Mouse (Mus musculus) embryo, embryonic 11 days (tissue): ENCODE data around the gene Ccdc162.

Experiments used
- DNase-seq: peaks from one replicate; pipeline ENCODE4 v3.0.0-alpha.2; 2015

Gene Ccdc162

GRCm38 (mm10) chr10:41716029-41716897 lies at the start of gene Ccdc162:
Gene Ccdc162 (minus strand): TSS chr10:41716634.
- DNase-seq, result peak; percentile 32

DNA sequence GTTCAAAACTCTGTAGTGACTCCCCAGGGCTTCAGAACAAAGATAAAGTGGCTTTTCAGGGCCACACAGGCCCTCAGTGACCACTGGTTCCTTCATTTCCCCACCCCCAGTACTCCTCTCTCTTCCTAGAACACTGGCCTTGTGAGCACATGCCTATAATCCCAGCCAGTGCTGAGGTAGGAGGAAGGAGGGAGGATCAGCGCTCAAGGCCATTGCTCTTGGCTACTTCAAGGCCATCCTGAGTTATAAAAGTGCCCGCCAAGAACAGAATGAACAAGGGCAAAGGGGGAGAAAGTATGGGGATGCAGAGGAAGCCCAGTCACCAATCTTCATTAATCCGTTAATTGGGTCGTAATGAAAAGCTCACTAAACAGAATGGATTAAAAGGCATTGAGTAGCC lies 49.2 kb upstream of the Ccdc162 start:
- DNase-seq, result no peak

DNA sequence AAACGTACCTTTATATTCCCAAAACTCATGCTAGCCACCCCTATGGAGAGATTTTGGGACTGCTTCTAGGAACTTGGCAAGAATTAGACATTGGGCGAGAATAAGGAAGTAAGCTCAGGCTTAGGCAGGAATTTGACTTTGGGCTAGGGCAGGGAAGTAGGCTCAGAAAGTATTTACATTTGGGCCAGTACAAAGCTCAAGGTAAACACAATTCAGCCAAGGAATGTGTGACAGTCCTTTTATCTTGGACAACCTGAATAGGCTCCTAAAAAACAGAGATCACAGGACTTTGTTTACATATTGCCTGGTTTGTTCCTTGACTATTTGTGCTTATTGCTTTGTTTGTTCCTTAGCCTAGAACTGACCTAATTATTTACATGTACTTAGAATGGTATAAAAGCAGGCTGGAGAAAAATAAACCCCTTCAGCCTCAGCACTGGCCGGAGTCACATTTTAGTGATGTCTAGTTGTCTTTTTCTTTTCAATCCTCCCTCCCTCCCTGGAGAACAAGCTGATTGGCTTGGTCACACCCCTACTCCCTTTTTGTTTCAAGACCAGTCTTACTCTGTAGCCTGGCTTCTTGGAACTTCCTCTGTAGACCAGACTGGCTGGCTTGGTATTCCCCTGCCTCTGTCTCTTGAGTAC lies 47.4 kb upstream of the Ccdc162 start:
- DNase-seq, result no peak

DNA sequence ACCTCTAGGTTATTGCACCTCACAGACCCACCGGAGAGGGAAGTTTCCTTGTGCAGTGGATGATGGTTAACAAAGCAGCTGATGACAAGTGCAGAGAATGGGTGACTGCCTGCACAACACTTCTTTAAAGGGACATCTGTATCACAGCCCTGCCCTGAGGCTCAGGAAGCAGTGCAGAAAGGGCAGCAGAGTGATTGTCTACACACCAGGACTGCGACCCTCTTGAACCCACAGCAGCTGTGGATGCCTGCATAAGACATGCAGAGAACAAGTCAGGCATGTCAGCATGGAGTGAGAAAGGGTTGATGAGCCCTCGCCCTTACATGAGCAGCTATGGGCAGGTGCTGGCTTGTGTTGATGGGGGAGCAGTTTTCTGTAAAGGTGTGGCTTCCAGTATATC lies 44.4 kb upstream of the Ccdc162 start:
- no peak for DNase-seq

GRCm38 (mm10) chr10:41758041-41758440 lies 41.6 kb upstream of the Ccdc162 start:
- no peak for DNase-seq

DNA sequence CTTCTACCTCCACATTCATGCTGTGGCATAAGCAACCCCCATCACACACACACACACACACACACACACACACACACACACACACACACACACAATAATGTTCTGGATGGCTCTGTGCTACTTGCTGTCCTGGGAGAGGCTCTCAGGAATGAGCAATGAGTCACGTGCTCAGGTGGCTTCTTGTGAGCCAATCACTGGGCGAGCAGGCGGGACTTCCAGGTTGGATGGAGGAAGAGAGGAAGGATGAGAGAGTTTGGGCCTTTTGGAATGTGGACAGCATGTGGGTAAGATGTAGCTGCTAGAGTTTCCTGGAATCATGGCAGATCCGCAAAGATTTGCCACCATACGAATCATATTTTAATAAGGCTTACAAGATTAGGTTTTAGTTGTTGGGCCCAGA lies 40.8 kb upstream of the Ccdc162 start:
- DNase-seq, result no peak

- DNase-seq, result no peak
Measured at GRCm38 (mm10) chr10:41751867-41752480, 35.5 kb upstream of the Ccdc162 start.

GRCm38 (mm10) chr10:41749306-41749705 lies 32.9 kb upstream of the Ccdc162 start:
- no peak for DNase-seq

DNA sequence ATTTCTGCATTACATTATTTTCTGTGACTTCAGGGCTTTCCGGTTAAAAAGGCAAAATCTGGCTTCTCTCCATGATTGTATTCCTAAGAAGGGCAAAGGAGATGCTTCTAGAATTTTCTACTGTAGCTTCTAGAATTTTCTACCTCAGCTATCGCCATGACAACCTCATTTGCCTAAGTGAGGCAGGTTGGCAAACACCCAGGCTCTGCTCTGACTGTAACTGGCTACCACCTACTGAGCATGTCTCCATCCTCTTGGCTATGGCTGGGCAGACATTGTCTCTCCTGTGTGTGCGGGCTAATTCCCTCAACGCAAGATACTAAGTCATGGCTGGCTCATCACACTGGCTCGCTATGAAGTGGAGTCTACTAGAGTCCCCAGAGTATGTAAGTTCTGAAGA lies 30.1 kb upstream of the Ccdc162 start:
- no peak for DNase-seq

DNA sequence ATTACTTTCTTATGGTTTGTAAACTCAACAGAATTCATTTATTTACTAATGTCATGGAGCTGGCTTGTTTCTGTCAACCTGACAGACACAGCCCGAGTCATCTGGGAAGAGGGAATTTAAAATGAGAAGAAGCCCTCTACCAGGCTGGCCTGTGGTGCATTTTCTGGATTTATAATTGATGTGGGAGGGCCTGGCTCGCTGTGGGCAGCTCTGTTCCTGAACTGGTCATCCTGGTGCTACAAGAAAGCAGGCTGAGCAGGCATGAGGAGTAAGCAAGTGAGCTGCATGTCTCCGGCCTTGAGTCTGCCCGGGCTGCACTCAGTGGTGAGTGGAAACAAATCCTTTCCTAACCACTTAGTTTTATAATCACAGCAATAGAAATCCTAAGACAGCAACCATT lies 27.6 kb upstream of the Ccdc162 start:
- no peak for DNase-seq

- DNase-seq, result no peak
Measured at GRCm38 (mm10) chr10:41740221-41740620, 23.8 kb upstream of the Ccdc162 start.

- no peak for DNase-seq
Measured at GRCm38 (mm10) chr10:41737245-41737644, 20.8 kb upstream of the Ccdc162 start.

DNA sequence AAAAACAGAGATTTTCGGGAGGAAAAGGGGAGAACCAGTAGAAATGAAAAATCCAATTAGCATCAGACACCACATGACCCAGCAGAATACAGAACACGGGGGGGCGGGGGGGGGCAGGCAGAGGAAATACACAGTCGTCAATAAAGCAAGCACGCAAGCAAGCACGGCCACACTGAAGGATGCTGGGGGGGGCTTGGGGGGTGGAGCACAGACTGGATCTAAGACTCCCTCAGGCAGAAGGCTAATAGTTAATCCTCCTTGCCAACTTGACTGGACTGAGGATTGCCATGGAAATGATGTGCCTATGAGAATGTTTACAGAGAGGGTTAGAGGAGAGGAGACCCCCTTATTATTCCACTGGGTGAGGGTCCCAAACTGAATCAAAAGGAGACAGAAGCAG lies 19.0 kb upstream of the Ccdc162 start:
- DNase-seq, result no peak

DNA sequence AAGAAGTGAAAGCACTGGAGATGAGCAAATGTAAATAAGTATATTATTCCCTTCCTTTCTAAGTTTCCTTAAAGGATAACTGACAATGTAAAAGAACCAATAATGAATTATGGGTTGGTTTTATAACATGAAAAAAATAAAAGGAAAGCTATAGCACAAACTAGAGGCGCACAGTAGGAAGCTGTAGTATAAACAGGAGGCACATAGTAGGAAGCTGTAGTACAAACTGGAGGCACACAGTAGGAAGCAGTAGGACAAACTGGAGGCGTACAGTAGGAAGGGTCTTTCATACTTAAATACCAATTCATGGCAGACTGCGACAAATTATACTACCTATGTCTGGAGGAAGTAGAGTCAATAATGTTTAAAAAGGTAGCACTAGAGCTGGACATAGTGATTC lies 16.8 kb upstream of the Ccdc162 start:
- no peak for DNase-seq

DNA sequence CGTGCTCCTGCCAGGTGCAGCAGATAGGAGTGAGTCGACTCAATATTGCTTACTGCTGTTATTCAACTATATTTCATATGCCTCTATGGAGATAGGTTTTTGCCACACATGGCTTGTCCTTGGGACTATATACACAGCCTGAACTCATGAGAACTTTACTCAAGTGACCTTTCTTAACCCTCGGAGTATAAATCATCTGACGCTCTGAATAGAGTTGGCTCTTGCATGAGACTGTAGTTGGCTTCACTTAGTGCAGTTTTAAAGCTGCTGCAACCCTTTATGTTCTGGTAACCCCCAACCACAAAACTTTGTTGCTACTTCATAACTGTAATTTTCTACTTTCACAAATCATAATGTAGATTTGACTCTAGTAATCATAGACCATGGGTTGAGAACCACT lies 15.5 kb upstream of the Ccdc162 start:
- DNase-seq, result no peak

GRCm38 (mm10) chr10:41730746-41731145 lies 14.3 kb upstream of the Ccdc162 start:
- no peak for DNase-seq

DNA sequence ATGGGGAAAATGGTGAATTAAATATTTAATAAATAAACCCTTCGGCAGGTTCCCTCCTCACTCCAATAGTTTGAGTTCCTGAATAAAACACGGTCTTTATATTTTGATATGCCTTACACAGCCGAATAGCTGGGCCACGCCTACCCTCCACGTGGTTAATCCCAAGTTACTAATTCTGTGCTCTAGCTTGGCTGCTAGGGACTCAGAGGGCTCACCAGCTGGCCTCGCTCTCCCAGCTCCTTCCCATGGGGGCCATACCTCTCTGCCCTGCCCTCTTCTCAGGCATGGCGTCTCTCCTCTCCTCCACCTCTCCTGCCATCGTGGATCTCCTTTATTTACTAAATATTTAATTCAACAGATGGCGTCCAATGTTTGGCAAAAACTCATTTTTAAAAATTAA lies 9.8 kb upstream of the Ccdc162 start:
- DNase-seq, result no peak

DNA sequence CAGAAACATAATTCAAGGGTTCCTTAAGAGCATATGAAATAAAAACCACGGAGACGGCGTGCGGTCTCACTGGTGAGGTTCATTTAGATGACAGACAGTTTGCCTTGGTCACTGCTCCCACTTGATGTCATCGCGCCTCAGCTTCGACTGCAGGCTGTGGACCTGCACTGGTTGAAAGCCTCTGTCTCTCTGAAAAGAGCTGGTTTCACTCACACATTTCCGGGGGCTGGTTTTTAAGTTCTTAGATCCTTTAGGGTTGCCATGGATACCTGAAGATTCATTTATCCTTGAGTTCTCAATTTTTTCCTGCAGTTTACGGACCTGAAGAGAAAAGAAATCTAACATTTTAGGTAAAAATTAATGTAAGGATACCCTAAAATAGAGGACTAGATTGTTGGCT lies 3.2 kb upstream of the Ccdc162 start:
- DNase-seq, result no peak

- DNase-seq, result no peak
Measured at GRCm38 (mm10) chr10:41715557-41715956, 877 bp downstream of the Ccdc162 start.

- peak; percentile 20 for DNase-seq
Measured at GRCm38 (mm10) chr10:41711467-41711866, 5.0 kb downstream of the Ccdc162 start.

DNA sequence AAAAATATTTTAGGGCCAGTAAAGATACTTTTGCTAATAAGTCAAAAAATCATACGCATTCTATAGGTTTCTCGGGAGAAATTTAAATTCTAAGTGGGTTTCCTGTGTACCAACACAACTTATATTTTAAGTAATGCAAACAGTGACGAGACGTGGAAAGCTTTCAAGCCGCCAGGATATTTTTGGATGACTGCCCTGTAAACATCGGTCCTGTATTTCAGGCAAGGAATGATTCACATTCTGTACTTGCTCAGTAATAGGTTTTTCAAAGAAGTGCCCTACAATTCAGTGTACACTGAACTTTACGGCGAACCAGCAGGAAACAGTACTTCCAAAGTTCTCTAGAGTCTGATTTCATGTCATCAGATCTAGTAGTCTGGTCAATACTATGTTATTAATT lies 5.7 kb downstream of the Ccdc162 start:
- DNase-seq, result no peak

DNA sequence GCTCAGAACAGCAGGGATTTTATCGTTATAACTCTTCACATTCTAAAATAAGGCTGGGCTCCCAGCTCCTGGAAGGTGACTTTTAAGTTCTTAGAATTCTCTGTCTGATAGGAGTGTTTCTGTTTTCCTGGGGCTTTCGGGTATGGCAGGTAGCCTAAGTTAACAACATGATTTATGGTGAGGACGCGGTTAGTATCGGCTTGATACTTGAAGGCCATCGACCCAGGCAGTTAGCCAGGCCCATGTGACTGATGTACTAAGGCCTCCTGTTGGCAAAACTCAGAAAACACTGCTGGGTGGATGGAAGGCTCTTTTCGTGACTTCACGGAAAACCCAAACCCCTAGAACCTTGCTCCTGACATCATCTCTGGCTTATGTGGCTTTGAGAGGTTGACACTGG lies 7.1 kb downstream of the Ccdc162 start:
- DNase-seq, result no peak

DNA sequence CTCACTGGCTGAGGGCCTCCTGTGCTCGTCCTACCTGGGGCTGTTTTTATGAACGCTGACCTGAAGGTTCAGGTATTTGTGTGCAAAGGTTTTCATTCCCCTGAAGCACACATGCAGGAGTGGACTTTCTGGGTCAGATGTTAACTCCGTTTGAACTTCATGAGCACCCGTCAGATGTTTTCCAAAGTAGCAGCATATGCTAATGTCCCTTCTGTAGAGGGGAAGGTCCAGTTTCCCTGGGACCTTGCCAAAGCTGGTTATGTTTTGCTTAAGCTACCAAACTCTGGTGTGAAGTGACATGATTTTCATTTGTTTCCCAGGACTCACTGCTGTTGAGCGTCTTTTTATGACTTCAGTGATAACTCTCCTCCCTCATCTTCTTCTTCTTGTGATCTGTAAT lies 16.8 kb downstream of the Ccdc162 start:
- DNase-seq, result no peak

- no peak for DNase-seq
Measured at GRCm38 (mm10) chr10:41697040-41697439, 19.4 kb downstream of the Ccdc162 start.
